Mouse (Mus musculus): ENCODE data around the gene Dnase2a. TPM values are rescaled to one million over a fixed set of nuclear protein-coding genes. Genes with fewer than 3 reads are reported as not detected.

The Dnase2a gene
- polyA plus RNA-seq, 1 experiment from 2014 or later, result 6.6 TPM

DNA sequence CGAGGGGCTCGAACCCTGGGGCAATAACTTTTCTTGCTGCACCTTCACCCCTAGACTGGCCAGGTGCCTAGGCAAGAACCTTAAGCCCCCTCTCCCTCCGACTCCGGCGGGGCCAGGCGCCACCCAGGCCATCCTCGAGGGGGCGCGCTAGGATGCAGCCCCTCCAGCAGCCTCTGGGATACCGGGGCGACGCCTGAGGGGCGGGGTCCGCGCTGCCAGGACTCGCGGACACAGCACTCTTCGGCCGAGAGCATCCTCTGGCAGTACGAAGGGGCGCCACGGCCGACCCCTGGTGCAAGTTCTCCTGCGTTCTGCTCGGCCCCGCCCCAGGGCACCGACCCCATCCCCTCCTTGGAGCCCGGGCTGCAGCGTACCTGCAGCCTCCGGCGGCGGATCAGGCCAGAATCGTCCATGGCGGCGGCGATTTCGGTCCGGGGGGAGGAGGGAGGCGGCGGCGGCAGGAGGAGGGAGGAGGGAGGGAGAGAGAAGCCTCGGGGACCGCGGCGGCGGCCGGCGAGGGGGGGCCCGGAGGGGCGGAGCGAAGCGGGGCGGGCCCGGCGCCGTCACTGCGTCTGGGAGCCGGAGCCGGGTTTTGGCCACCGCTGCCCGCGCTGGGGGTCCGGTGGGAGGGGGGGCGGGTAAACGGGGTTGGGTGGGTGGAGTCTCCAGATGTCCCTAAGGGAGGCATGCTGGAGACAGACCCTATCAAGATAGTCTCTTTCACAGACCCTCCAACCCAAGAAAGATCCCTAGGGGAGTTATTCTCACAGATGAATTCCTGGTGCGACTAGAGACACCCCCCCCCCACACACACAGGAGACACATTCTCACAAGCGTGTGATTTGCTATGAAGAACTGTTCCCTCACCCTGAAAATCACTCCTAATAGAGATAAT is 37.5 kb downstream of the Dnase2a start:
- Histone ChIP-seq H3K36me3 (no peaks in the 10 kb centered on the region), H3K9me3 (no peaks in the 10 kb centered on the region), H3K4me1 (replicated peaks) (peaks cover 32% of the 10 kb centered on the region), H3K4me3 (peak overlapping the region; percentile 73), H3K27ac (peak overlapping the region; percentile 77), H3K27me3 (ENCODE audit: insufficient read depth, poor library complexity, severe bottlenecking) (peaks cover 89% of the 10 kb centered on the region)
- under 1% methylated on average over 62 of the region's 67 CpGs for WGBS
- DNase-seq (ENCODE audit: low spot score), result peak; percentile 64

DNA sequence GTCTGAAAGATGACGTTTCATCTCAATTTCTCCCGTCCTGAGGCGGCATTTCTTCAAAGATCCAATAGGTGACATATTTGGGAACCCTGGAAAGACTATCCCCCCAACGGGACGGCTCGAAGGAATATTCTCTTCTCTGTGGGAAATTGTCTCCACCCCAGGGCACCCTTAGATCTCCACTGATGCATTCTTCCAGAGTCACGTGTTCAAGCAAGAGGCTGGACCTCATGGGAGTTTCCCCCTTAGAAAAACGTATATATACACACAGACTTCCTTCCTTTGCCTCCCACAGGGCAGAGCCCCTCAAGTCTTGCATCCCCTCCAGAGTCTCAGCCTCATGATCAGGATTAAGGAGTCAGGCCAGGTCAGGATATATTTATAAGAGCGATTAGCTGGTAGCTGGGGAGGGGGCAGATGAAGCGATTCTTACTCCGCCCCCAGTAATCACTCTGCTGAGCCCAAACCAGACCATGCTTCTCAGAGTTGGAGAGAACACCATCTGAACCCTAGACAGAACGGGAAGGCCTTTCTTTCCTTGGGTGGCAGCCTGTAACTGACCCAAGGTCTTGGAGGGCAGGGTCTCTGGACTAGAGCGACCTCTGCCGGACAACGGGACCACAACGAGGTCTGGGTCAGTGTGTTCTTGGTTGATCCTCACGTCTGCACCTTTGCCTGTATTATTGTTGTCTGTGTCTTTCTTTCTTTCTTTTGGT is 38.3 kb downstream of the Dnase2a start, which contains the start of gene Rtbdn:
TSS of gene Rtbdn (plus strand) at position 464 of the 713 bp plus-strand sequence.
- Histone ChIP-seq H3K36me3 (no peaks in the 10 kb centered on the region), H3K4me1 (replicated peaks) (peaks cover 32% of the 10 kb centered on the region), H3K9me3 (no peaks in the 10 kb centered on the region), H3K27ac (peak within 1 kb of the TSS; percentile 77), H3K4me3 (peak within 1 kb of the TSS; percentile 73), H3K27me3 (ENCODE audit: insufficient read depth, poor library complexity, severe bottlenecking) (peaks cover 94% of the 10 kb centered on the region)
- 8% methylated on average over 17 of the region's 17 CpGs for WGBS
- peak; percentile 54 for DNase-seq (ENCODE audit: low spot score)

DNA sequence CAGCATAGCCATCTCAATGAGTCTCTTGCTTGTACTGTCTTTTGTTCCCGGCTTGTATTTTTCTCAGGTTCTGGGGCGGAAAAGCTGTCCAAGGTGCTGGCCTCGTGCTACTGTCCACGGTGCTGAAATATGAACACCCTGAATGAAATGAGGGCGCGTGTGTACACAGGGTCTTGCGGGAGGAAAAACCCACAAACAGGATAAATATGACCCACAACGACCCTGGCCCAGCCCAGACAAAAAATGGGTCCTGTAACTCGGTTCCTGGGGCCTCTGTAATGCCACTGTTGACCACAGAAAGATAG is 38.8 kb downstream of the Dnase2a start:
- Histone ChIP-seq H3K9me3 (no peaks in the 10 kb centered on the region), H3K27ac (no peak overlapping the region), H3K27me3 (ENCODE audit: insufficient read depth, poor library complexity, severe bottlenecking) (peaks cover 94% of the 10 kb centered on the region), H3K36me3 (no peaks in the 10 kb centered on the region), H3K4me1 (replicated peaks) (peaks cover 32% of the 10 kb centered on the region), H3K4me3 (no peak overlapping the region)
- WGBS, result 16% methylated on average over 9 of the region's 9 CpGs
- DNase-seq (ENCODE audit: low spot score), result peak; percentile 53

DNA sequence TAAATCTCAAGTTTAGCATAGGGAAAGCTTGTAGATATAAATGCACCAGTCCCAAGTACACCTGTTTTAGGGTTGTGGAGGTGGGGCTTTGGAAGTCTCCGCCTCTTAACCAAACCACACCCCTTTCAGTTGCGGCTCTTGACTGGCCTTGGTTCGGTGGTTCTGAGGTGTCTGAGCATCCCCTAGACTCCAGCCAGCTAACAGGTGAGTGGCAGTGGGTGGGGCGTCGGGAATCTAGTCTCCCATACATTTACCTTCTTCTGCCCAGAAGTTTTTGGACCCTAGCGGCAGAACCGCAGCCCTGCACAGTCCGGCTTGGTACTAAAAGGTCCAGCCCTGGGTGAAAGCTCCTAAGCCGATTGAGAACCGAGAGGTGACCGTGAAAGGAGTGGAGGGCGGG is 41.4 kb downstream of the Dnase2a start:
- no peak for DNase-seq (ENCODE audit: low spot score)
- 22% methylated on average over 12 of the region's 12 CpGs for WGBS
- peaks cover 86% of the 10 kb centered on the region for H3K27me3 ChIP-seq (ENCODE audit: insufficient read depth, poor library complexity, severe bottlenecking)
- no peaks in the 10 kb centered on the region for H3K9me3 ChIP-seq
- no peak overlapping the region for H3K27ac ChIP-seq
- H3K36me3 ChIP-seq, result no peaks in the 10 kb centered on the region
- no peak overlapping the region for H3K4me3 ChIP-seq
- peaks cover 29% of the 10 kb centered on the region for H3K4me1 ChIP-seq (replicated peaks)

DNA sequence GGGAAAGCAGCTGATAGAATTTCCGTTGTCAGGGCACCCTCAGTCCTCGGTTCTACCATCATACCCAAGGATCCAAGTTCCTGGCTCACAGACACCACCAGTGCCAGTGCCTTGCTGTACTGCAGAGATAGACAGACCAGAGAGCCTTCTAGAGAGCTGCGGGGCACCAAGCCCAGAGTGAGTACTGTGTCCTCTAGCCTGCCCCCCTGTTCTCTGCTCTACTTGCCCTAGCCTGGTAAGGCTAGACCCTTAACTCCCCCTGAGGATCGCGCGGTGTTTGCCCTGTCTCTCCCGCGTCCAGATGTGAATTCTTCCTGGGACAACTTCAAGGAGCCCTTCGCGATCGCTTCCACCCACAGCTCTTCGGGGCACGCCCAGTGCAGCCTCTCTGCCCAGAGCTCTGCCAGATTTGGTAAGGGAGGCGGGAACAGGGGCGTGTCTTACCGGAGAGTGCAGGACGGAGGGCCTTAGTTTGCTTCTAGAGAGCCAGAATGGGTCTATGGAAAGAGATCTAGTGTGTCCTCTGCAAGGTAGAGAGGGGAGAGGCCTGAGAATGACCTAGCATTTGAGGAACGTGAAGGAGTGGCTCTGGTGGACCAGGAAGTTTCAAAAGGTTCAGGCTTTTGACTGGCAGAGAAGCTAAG is 44.4 kb downstream of the Dnase2a start:
- Histone ChIP-seq H3K9me3 (no peaks in the 10 kb centered on the region), H3K27me3 (ENCODE audit: insufficient read depth, poor library complexity, severe bottlenecking) (peaks cover 58% of the 10 kb centered on the region), H3K27ac (no peak overlapping the region), H3K4me3 (0 out of 2 replicates have a peak overlapping the region, but pooled peaks have one; percentile 11), H3K36me3 (peaks cover 20% of the 10 kb centered on the region), H3K4me1 (replicated peaks) (peaks cover 8% of the 10 kb centered on the region)
- WGBS, result 9% methylated on average over 18 of the region's 18 CpGs
- DNase-seq (ENCODE audit: low spot score), result no peak

DNA sequence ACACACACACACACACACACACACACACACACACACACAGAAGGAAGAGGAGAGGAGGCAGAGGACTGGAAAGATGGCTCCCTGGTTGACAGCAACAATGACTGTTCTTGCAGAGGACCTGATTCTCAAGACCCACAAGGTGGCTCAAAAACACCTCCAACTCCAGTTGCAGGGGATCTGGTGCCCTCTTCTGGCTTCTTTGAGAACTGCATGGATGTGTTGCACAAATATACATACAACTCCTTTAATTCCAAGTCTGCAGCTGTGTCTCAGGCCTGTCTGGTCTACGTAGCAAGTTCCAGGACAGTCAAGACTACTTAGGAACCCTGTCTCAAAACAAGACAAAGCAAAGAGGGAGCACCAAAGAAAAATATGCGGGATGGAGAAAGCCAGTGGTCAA is 48.4 kb downstream of the Dnase2a start:
- H3K36me3 ChIP-seq, result peaks cover 58% of the 10 kb centered on the region
- WGBS, result 49% methylated on average over 2 of the region's 2 CpGs
- DNase-seq (ENCODE audit: low spot score), result peak; percentile 73

DNA sequence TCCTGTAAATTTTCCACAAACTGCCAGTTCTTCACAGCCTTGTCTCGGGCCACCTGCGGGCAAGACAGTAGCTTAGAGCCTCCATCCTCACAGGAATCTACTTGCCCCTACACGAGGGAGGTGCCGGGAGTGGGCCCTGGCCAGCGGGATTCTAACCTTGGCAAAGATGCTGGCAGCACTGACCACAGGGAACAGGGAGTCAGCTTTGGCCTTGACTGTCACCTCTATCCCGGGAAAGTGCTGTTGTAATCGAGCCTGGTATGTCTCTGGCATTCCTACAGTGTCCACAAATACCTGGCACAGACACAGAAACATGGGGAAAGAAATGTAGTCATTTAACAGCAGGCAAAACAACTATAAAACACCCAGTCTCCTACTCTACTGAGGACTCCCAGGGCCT is 51.5 kb downstream of the Dnase2a start:
- Histone ChIP-seq H3K4me1 (replicated peaks) (peaks cover 1% of the 10 kb centered on the region), H3K4me3 (no peak overlapping the region), H3K27me3 (ENCODE audit: insufficient read depth, poor library complexity, severe bottlenecking) (no peaks in the 10 kb centered on the region), H3K27ac (no peak overlapping the region), H3K9me3 (no peaks in the 10 kb centered on the region), H3K36me3 (peaks cover 78% of the 10 kb centered on the region)
- no peak for DNase-seq (ENCODE audit: low spot score)
- WGBS, result 89% methylated on average over 7 of the region's 7 CpGs

More for the DNA sequence above, 48.4 kb downstream of the Dnase2a start:
- Histone ChIP-seq H3K27ac (no peak overlapping the region), H3K9me3 (no peaks in the 10 kb centered on the region), H3K4me3 (no peak overlapping the region), H3K4me1 (replicated peaks) (peaks cover 8% of the 10 kb centered on the region), H3K27me3 (ENCODE audit: insufficient read depth, poor library complexity, severe bottlenecking) (peaks cover 18% of the 10 kb centered on the region)

DNA sequence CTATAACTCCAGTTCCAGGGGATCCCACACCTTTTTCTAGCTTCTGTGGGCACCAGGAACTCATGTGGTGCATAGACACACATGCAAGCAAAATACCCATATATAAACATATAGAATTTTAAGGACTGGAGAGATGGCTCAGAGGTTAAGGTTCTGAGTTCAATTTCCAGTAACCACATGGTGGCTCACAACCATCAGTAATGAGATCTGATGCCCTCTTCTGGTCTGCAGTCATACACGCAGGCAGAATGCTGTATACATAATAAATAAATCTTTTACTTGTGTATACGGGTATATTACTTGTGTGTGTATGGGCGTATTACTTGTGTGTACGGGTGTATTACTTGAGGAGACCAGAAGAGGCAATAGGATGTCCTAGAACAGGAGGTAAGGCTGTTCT is 55.6 kb downstream of the Dnase2a start:
- WGBS, result 88% methylated on average over 4 of the region's 4 CpGs

DNA sequence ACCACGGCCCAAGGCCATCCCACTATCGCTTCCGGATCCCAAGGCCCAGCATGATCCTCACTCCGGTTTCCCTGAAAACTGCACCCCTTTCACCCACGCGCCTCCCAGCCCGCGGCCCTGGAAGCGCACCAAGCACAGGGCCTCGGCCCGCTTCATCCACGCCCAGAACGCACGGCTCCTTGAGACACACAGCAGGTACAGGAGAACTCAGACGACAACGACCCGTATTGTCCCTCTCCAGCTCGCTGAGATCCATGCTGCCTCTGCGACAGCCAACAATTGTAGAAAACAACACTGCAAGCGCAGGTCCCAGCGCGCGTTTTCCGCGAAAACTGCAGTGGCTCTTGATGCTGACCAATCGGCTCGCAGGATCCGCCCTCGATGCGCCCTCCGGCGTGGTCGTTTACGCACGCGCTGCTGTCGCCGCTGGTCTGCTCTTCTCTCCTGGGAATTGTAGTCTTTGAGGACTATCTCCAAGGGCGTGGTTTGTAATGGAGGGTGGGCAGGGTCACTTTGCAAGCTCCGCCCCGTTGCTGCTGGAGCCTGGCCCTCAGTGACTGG is 57.5 kb downstream of the Dnase2a start:
- Histone ChIP-seq H3K27ac (peak overlapping the region; percentile 89), H3K4me3 (peak overlapping the region; percentile 80), H3K27me3 (ENCODE audit: insufficient read depth, poor library complexity, severe bottlenecking) (no peaks in the 10 kb centered on the region), H3K9me3 (no peaks in the 10 kb centered on the region), H3K36me3 (peaks cover 33% of the 10 kb centered on the region), H3K4me1 (replicated peaks) (peaks cover 47% of the 10 kb centered on the region)
- WGBS, result under 1% methylated on average over 41 of the region's 41 CpGs
- DNase-seq (ENCODE audit: low spot score), result peak; percentile 95

More for the DNA sequence above, 55.6 kb downstream of the Dnase2a start:
- Histone ChIP-seq H3K9me3 (no peaks in the 10 kb centered on the region), H3K4me1 (replicated peaks) (peaks cover 36% of the 10 kb centered on the region), H3K27ac (no peak overlapping the region), H3K36me3 (peaks cover 46% of the 10 kb centered on the region), H3K27me3 (ENCODE audit: insufficient read depth, poor library complexity, severe bottlenecking) (no peaks in the 10 kb centered on the region), H3K4me3 (peak overlapping the region; percentile 0; the same call in 1 of the 2 replicates)
- DNase-seq (ENCODE audit: low spot score), result no peak

DNA sequence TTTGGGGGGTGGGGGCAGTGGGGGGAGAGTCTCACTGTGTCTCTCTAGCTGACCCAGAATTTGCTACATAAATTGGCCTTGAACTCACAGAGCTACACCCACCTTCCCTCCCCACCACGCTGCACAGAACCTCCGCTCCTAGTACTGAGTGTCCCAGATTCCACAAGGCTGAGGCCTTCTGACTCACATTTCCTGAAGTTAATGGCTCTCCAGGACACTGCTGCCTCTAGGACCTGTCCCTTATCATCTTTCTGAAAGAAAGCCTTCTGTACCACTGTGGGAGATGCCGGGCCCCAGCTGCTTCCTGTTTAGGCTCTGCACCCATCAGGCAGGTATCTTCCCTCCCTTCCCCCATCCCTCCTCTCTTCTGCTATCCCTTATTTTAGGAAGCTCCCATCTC is 58.2 kb downstream of the Dnase2a start:
- 52% methylated on average over 3 of the region's 3 CpGs for WGBS
- Histone ChIP-seq H3K4me3 (peak overlapping the region; percentile 80; the same call in 1 of the 2 replicates), H3K4me1 (replicated peaks) (peaks cover 55% of the 10 kb centered on the region), H3K9me3 (no peaks in the 10 kb centered on the region), H3K27me3 (ENCODE audit: insufficient read depth, poor library complexity, severe bottlenecking) (no peaks in the 10 kb centered on the region), H3K27ac (0 out of 2 replicates have a peak overlapping the region, but pooled peaks have one; percentile 89), H3K36me3 (peaks cover 33% of the 10 kb centered on the region)
- no peak for DNase-seq (ENCODE audit: low spot score)

DNA sequence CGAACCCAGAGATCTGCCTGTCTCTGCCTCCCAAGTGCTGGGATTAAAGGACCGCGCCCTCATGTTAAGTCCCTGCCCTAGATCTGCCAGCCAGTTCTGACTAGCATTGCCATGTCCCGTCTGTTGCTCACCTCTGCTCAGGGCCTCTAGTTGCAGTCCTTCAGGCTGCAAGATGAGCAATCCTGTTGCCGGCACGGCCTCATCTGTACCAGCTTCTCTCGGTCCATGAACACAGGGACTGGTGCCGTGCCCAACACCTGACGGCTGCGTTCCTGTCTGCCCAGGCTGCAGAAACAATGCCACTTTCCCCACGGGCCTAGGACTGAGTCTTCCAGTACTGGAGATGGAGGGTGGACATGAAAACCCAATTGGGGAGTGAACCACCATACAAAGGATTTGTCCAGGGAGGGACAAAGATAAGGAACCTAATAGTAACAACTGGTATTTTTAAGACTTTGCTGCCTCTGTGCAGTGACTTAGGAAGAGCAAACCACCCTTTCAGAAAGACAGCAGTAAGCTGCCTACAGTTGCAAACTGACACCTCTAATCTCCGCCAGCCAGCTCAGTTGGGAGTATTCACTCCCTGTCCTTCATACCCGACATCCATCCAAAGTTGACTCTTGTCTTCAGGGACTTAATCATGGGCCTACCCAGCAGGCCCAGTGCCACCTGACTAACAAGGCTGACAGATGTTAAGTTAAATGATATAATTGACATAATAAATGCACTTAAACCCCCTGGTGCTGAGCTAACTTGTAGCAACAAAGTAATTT is 59.4 kb downstream of the Dnase2a start:
- H3K4me1 ChIP-seq (replicated peaks), result peaks cover 55% of the 10 kb centered on the region
- peak overlapping the region; percentile 89; the same call in 1 of the 2 replicates for H3K4me3 ChIP-seq

DNA sequence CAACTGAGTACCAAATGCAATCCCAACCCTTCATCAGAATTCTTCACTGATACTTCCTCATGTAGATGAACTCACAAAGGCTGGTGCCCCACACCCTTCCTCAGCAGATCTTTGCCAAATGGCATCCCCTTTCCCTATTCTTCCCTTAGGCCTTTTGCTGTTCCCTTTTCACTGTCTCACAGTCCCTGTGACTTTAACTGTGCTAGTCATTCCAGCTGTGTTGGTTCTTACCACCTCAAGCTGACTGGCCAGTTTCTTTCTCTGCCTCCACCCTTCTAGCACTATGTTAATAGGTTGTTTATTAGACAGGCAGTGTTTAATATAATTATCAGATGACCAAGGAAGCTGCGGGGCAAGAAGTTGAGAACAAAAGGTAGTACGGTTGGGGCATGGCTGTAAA is 60.3 kb downstream of the Dnase2a start:
- H3K4me3 ChIP-seq, result peak overlapping the region; percentile 89
- peaks cover 38% of the 10 kb centered on the region for H3K36me3 ChIP-seq
- no peaks in the 10 kb centered on the region for H3K9me3 ChIP-seq
- DNase-seq (ENCODE audit: low spot score), result no peak
- peaks cover 55% of the 10 kb centered on the region for H3K4me1 ChIP-seq (replicated peaks)
- H3K27ac ChIP-seq, result peak overlapping the region; percentile 99
- H3K27me3 ChIP-seq (ENCODE audit: insufficient read depth, poor library complexity, severe bottlenecking), result no peaks in the 10 kb centered on the region
- WGBS, result 24% methylated on average over 2 of the region's 2 CpGs

More for the DNA sequence above, 59.4 kb downstream of the Dnase2a start:
- Histone ChIP-seq H3K27me3 (ENCODE audit: insufficient read depth, poor library complexity, severe bottlenecking) (no peaks in the 10 kb centered on the region), H3K36me3 (peaks cover 33% of the 10 kb centered on the region), H3K9me3 (no peaks in the 10 kb centered on the region), H3K27ac (no peak overlapping the region; the same call in 1 of the 2 replicates)
- no peak for DNase-seq (ENCODE audit: low spot score)
- WGBS, result 89% methylated on average over 13 of the region's 13 CpGs

Data from hindbrain, embryonic 10.5 days (tissue).